Mouse (Mus musculus) cortical plate, adult 2 months (tissue): ENCODE measurements around the gene Gm45062.

Experiments
- CTCF ChIP-seq: fragments of 200-500 bp; IDR thresholded peaks from 2 replicates; pipeline ENCODE4 v1.5.1; 2011; ENCODE audit warnings: mild to moderate bottlenecking, control low read depth, low read length; ENCODE audit not compliant: insufficient read depth; ENCODE audit errors: extremely low read depth
- POLR2A ChIP-seq: fragments of 200-500 bp; IDR thresholded peaks from 2 replicates; pipeline ENCODE4 v1.6.1; 2011; ENCODE audit warnings: mild to moderate bottlenecking, low read length, control low read depth; ENCODE audit not compliant: insufficient read depth; ENCODE audit errors: extremely low read depth

DNA sequence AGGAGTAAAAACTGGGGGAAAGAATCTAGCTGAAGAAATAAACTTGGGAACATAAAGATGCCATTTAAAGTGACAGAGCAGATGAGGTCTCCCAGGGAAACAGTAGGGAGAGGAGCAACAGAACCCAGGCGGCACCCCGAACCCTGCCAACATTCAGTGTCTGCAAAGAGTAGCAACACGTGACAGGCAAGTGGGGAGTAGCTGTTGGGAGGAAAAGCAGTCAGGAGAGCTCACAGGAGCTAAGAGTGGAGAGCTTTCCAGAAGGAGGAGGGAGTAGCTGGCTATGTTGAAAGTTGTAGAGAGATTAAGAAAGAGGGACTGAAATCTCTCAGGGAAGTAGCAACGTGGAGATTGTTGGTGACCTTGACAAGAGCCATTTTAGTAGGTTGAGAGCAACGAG lies 214.2 kb downstream of the Gm45062 start:
- no peak for TF ChIP-seq POLR2A
- no peak for TF ChIP-seq CTCF
